Mouse (Mus musculus): Measurements from ENCODE around the gene Ascc2.
"Not testable (repeated sequence)": the region's sequence is repeated elsewhere in the genome, so short reads cannot be mapped to it uniquely, and the experiment has no call there.

Ascc2 gene

DNA sequence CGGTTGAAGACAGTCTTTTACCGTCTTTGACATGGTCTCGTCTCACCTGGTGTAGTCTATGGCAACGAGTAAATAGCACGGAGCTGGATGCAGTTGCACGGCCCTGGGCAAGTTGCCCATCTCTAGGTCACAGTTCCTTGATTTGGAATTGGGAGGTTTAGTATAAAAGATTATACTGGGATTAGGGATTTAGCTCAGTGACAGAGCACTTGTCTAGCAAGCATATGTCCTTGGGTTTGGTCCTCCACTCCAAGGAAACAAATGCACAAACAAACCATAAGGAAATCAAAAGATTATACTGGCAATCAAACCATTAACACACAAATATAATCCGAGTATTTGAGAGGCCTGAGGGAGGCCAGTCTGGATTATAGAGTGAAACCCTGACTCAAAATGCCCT is 9.9 kb upstream of the Ascc2 start:
- intact Hi-C loops (cut with DNase I) = loop anchor here (5.0 kb wide), 1 partner anchor 85 kb away; no protein-coding TSS in a partner anchor

DNA sequence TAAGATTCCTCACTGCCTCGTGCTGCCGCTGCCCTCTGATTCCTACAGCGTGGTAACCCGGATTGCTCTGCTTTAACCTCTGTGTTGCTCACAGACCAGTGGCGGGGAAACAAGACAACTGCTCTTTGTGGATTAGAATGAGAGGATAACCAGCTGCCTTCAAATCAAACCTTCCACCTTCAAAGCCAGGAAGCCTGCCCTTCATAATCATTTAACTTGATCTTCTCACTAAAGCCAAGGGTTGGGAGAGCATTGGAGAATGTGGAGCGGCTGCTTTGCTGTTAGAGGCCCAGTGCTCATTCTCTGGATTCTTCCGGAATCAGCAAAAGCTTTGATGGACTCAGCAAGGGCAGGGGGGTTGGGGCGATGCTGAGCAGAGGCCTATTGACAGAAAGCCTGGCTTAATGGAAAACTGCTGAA is 7.7 kb upstream of the Ascc2 start:
- intact Hi-C loops (cut with DNase I) = loop anchor here (5.0 kb wide), 2 partner anchors 33 to 88 kb away; no protein-coding TSS in a partner anchor

GRCm38 (mm10) chr11:4633420-4633819 is 4.1 kb upstream of the Ascc2 start:
- intact Hi-C loops (cut with DNase I) = loop anchor here (5.0 kb wide), 1 partner anchor 36 kb away; no protein-coding TSS in a partner anchor

GRCm38 (mm10) chr11:4634395-4634794 is 3.2 kb upstream of the Ascc2 start:
- intact Hi-C loops (cut with DNase I) = loop anchor here (5.0 kb wide), 1 partner anchor 37 kb away; no protein-coding TSS in a partner anchor

GRCm38 (mm10) chr11:4636782-4637342 is 685 bp upstream of the Ascc2 start:
- intact Hi-C loops (cut with DNase I) = no loop called here

DNA sequence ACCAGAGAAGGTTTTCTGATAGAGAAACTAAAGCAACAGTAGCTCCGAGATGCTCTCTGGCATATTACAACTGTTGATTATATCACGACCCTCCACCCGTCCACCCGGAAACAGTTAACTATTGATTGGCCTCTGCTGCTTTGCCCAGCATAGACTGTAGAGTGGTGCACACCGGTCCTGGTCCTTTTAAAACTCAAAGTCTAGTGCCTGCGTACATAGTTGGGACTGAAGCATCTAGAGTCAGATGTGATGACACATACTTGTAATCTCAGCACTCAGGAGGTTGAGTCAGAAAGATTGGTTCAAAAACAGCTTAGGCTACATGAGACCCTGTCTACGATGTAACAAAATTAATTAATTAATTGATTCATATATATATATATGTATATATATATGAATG is 714 bp downstream of the Ascc2 start:
- intact Hi-C loops (cut with DNase I) = no loop called here

- intact Hi-C loops (cut with DNase I) = loop anchor here (5.0 kb wide), 1 partner anchor 56 kb away; no protein-coding TSS in a partner anchor
Observed at GRCm38 (mm10) chr11:4641185-4641584, 3.6 kb downstream of the Ascc2 start.

DNA sequence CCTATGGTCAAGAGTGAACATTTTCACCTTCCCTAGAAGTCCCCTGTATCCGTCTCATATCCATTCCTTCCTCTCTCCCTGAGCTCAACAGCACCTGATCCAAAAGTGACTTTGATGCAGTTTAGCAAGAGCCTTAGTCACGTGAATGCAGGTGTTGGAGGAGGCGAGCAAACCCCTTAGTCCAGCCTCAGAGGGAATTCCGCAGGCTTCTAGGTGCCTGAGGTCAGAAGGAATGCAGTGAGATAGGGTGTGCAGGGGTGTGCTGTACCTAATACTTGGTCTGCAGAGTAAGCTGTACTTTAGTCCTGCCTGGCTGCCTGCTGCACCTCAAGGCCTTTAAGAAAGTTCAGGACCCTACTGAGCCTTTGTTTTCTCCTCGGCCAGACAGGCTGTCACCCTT is 6.2 kb downstream of the Ascc2 start:
- intact Hi-C loops (cut with DNase I) = loop anchor here (5.0 kb wide), 1 partner anchor 54 kb away; no protein-coding TSS in a partner anchor

- intact Hi-C loops (cut with DNase I) = not testable (repeated sequence)
Observed at GRCm38 (mm10) chr11:4645180-4645579, 7.6 kb downstream of the Ascc2 start.

DNA sequence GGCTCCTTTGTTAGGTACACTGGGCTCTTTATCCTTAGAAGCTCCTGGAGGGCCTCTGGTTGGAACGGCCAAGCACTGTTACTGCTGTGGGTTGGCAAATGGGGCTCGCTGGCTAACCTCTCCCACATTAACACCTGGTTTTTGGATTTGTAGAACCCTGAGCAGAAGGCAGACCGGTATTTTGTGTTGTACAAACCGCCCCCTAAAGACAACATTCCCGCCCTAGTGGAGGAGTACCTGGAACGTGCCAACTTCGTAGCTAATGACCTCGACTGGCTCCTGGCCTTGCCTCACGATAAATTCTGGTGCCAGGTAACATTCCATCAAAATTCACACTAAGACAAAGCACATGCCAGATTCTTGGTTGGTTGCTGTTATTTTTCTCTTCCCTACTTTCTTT is 8.9 kb downstream of the Ascc2 start:
- intact Hi-C loops (cut with DNase I) = no loop called here

DNA sequence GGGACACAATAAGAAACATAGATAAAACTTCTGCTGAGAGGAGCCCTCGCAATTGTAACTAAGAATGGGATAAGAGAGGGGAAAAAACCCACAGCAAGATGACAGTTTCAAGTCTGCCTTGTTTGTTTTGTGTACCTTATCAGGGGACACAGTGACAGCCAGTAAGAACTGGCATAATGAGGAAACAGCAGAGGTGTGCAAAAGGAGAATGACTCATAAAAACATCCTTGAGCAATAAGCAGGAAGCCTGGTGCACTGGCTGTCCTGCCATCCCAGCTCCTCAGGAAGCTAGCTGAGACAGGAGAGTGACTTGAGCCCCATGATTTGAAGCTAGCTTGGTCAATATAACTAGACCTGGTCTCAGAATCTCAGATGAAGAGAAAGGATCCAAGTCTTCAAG is 22.3 kb downstream of the Ascc2 start:
- intact Hi-C loops (cut with DNase I) = loop anchor here (5.0 kb wide), 1 partner anchor 37 kb away; no protein-coding TSS in a partner anchor

DNA sequence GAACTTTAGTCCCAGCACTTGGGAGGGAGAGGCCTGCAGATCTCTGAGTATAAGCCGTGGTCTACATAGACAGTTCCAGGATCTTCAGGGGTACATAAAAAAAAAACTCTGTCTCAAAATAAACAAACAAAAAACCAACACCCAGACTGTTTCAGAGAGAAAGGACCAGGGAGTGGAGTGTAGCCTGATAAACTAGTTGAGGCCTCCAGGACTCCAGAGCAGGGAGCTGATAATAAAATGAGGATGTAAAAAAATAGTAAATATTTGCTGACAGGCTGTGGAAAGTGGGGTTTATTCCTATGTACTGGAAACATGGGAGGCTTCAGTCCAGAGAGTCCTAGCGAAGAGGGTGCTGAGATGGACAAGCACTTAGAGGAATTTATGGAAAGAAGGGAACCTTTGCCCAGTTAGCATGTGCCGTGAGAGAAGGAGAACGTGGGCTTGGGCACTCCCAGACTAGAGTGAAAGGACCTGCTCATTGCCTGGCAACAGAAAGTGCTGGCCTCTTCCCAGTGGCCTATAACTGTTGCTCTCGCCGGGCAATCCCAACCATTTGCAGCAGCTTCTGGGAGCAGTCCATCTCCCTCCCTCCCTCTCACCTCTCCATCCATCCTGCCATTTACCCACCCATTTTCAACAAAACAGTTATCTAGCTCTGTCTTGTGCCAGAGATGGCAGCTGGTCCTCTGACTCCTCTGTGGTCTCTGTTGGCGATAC is 22.9 kb downstream of the Ascc2 start:
- intact Hi-C loops (cut with DNase I) = no loop called here

GRCm38 (mm10) chr11:4661324-4661723 is 23.8 kb downstream of the Ascc2 start:
- intact Hi-C loops (cut with DNase I) = no loop called here

DNA sequence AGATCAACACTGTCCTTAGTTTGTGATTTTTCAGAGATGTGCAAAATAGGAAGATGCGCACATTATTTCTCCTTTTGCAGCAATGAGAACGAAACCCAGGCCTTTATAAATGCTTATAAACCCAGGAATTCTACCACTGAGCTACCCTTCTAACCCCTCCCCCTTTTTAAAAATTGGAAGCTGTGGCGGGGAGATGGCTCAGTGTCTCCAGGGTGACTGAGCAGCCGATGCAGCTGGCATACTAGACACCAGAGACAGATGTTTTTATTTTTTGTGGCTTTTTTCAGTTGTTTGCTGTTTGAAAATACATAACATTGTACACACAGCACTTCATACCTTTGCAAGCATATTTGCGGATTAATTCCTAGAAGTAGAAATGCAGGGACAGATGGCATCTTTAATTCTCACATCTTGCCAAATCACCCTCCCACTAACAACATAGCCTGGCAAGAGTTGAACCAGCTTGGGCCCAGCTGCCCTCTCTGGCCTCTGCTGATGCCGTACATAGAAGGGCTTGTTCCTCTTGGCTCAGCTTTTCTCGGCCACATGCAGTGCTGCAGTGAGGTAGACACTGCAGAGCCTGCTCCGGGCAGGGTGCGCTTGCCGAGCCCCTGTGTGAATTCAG is 24.4 kb downstream of the Ascc2 start:
- intact Hi-C loops (cut with DNase I) = no loop called here

- intact Hi-C loops (cut with DNase I) = no loop called here
Observed at GRCm38 (mm10) chr11:4662496-4662878, 24.9 kb downstream of the Ascc2 start.

DNA sequence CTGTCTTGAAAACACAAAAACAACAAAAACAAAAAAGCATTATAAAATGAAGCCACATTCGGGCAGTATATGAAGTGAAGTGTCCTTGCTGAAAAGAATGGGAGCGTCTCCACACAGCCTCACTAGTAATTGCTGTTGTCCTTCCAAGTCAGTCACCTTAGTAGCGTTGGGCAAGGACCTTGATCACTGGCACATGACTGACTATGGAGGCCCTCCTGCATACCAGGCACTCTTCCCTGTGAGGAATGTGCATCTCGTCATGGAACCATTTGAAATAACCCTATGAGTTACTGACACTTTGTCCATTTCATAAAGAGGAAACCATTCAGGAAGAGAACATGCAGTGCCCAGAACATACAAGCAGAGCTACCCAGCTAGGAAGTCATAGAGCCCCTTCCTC is 34.2 kb downstream of the Ascc2 start:
- intact Hi-C loops (cut with DNase I) = no loop called here

- intact Hi-C loops (cut with DNase I) = no loop called here
Observed at GRCm38 (mm10) chr11:4674593-4674992, 37.0 kb downstream of the Ascc2 start.

GRCm38 (mm10) chr11:4675126-4675562 is 37.6 kb downstream of the Ascc2 start:
- intact Hi-C loops (cut with DNase I) = no loop called here

DNA sequence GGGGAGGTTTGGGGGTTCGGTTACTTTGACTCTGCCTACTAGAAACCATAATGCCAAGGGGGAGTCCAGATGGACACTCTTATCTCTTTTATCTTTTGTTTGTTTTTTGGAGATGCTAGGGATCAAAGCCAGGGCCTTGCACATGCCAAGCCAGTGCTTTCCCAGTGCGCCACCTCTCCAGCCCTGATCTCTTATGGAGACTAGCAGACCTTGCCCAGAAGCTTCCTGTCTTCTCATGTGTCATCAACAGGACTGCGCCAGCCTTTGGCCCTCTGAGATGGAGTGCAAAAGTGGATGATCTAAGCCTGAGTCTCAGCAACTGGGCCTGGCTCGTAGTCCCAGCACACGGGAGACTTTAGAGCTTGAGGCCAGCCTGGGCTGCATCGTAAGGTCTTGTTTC is 38.1 kb downstream of the Ascc2 start:
- intact Hi-C loops (cut with DNase I) = no loop called here

DNA sequence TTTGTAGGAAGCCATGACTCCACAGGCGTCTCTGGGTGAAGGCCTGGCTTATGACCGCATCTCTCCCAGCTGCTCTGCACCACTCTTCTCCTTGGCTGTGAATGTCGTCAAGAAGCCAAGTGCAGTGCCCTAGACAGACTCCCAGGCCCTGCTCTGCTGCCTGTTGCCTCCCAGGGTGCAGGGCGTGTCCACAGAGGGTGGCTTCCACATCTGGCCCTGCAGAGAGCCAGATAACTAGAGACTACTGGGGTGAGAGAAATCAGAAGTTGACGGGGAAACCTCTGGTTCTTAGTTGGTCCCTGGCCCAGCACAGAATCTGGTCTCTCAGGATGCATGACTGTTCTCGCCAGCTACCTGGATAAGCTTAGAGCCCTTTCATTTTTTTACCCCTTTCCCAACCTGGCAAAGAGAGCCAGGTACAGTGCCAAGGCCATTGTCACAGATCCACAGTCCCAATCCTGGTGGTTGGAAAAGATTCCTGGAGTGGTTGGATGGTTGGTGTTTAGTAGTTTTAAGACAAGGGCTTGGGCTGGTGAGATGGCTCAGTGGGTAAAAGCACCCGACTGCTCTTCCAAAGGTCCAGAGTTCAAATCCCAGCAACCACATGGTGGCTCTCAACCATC is 39.8 kb downstream of the Ascc2 start:
- intact Hi-C loops (cut with DNase I) = no loop called here

GRCm38 (mm10) chr11:4678700-4679440 is 41.3 kb downstream of the Ascc2 start:
- intact Hi-C loops (cut with DNase I) = no loop called here

Data from adrenal gland (tissue).